Mouse (Mus musculus): Measurements from ENCODE around the gene D1Pas1.

D1Pas1 gene

GRCm38 (mm10) chr1:186986506-186986905 is 19.3 kb downstream of the D1Pas1 start:
- DNase-seq (ENCODE audit: inconsistent ontology term), result no peak

- peak; percentile 10 for DNase-seq (ENCODE audit: inconsistent ontology term)
Observed at GRCm38 (mm10) chr1:186988281-186988682, 21.1 kb downstream of the D1Pas1 start.

GRCm38 (mm10) chr1:186988822-186989221 is 21.6 kb downstream of the D1Pas1 start:
- DNase-seq (ENCODE audit: inconsistent ontology term), result peak; percentile 28

GRCm38 (mm10) chr1:186991473-186991872 is 24.3 kb downstream of the D1Pas1 start:
- DNase-seq (ENCODE audit: inconsistent ontology term), result peak; percentile 3

GRCm38 (mm10) chr1:186992113-186992512 is 24.9 kb downstream of the D1Pas1 start:
- DNase-seq (ENCODE audit: inconsistent ontology term), result no peak

- no peak for DNase-seq (ENCODE audit: inconsistent ontology term)
Observed at GRCm38 (mm10) chr1:186997596-186998304, 30.5 kb downstream of the D1Pas1 start.

GRCm38 (mm10) chr1:187003441-187003861 is 36.2 kb downstream of the D1Pas1 start:
- no peak for DNase-seq (ENCODE audit: inconsistent ontology term)

- DNase-seq (ENCODE audit: inconsistent ontology term), result no peak
Observed at GRCm38 (mm10) chr1:187004306-187004705, 37.1 kb downstream of the D1Pas1 start.

- DNase-seq (ENCODE audit: inconsistent ontology term), result no peak
Observed at GRCm38 (mm10) chr1:187006227-187006925, 39.2 kb downstream of the D1Pas1 start.

GRCm38 (mm10) chr1:187008236-187008635 is 41.0 kb downstream of the D1Pas1 start:
- no peak for DNase-seq (ENCODE audit: inconsistent ontology term)

- no peak for DNase-seq (ENCODE audit: inconsistent ontology term)
Observed at GRCm38 (mm10) chr1:187010071-187010470, 42.9 kb downstream of the D1Pas1 start.

- DNase-seq (ENCODE audit: inconsistent ontology term), result no peak
Observed at GRCm38 (mm10) chr1:187011601-187012000, 44.4 kb downstream of the D1Pas1 start.

- DNase-seq (ENCODE audit: inconsistent ontology term), result no peak
Observed at GRCm38 (mm10) chr1:187014141-187014540, 46.9 kb downstream of the D1Pas1 start.

- DNase-seq (ENCODE audit: inconsistent ontology term), result no peak
Observed at GRCm38 (mm10) chr1:187015673-187016072, 48.5 kb downstream of the D1Pas1 start.

GRCm38 (mm10) chr1:187016116-187016515 is 48.9 kb downstream of the D1Pas1 start:
- DNase-seq (ENCODE audit: inconsistent ontology term), result peak; percentile 54

- peak; percentile 84 for DNase-seq (ENCODE audit: inconsistent ontology term)
Observed at GRCm38 (mm10) chr1:187020011-187020410, 52.8 kb downstream of the D1Pas1 start.
